Mouse (Mus musculus): ENCODE measurements around the gene Lrp5. TPM values are rescaled to one million over a fixed set of nuclear protein-coding genes. Genes with fewer than 3 reads are reported as not detected.
A peak's percentile ranks its signal among the peaks of the same experiment; 100 is the strongest.

Lrp5 gene
- polyA plus RNA-seq, 1 experiment from 2014 or later: 5.4 TPM

GRCm38 (mm10) chr19:3709013-3709787, 22.8 kb upstream of the Lrp5 start:
- Histone ChIP-seq H3K9me3 (no peaks in the 10 kb centered on the region), H3K27me3 (replicated peaks) (no peaks in the 10 kb centered on the region), H3K9ac (peak overlapping the region; percentile 82), H3K4me2 (replicated peaks) (peak overlapping the region; percentile 80), H3K4me3 (replicated peaks) (peak overlapping the region; percentile 76), H3K27ac (no peak overlapping the region), H3K36me3 (peaks cover under 1% of the 10 kb centered on the region; the same call in 1 of the 2 replicates), H3K4me1 (replicated peaks) (peaks cover 13% of the 10 kb centered on the region)
- WGBS: 22% methylated on average over 10 of the region's 10 CpGs
- no peak for ATAC-seq

DNA sequence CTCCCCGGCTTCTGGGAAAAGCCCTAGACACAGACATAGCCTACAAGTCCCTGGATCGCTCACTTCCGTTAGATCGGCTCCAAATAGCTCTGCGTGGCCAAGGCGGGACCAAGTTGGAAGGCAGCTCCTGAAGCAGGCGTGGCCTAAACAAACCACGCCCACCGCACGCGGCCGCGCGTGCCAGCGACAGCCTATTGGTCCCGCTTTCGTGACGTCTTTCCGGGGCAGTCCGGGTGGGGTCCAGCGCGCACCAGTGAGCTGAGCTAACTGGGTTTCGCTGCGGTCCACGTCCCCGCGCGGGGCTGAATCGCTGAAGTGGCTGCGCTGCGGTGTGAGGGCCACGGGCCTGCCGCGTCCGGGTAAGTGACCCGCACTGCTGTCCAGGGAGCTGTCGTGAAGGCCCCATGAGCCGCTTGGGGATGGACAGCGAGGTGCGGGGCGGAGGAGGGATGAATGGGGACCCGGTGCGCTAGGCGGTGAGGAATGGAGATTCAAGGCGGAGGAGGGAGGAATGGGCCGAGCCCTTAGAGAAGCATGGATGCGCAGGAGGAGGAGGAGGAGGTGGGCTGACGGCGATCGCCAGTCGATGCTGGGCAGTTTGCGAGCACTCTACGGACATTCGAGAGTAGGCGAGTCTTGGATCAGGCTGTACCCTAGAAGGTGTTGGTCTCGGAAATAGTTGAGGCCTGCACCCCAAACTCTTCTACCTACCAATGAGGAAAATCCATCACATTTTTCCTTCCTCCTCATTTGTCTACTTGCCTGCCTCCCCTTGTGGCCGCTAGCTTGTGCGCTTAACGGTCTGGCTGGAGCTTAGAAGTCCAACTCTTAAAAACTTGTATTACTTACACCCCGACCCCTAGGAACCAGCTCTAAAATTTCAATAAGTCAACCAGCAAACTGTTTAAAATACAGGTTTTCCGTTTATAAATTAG, 22.0 kb upstream of the Lrp5 start, which contains the start of gene 1810055G02Rik:
Gene 1810055G02Rik, plus strand, starts transcription at position 216 of the 935 bp plus-strand sequence.
- ATAC-seq: peak; percentile 98
- Histone ChIP-seq H3K27me3 (replicated peaks) (no peaks in the 10 kb centered on the region), H3K4me3 (replicated peaks) (peak within 1 kb of the TSS; percentile 76), H3K4me2 (replicated peaks) (peak within 1 kb of the TSS; percentile 80), H3K4me1 (replicated peaks) (peaks cover 13% of the 10 kb centered on the region), H3K27ac (peak within 1 kb of the TSS; percentile 92), H3K9me3 (no peaks in the 10 kb centered on the region), H3K36me3 (no peaks in the 10 kb centered on the region), H3K9ac (peak within 1 kb of the TSS; percentile 82)
- under 1% methylated on average over 61 of the region's 61 CpGs for WGBS

DNA sequence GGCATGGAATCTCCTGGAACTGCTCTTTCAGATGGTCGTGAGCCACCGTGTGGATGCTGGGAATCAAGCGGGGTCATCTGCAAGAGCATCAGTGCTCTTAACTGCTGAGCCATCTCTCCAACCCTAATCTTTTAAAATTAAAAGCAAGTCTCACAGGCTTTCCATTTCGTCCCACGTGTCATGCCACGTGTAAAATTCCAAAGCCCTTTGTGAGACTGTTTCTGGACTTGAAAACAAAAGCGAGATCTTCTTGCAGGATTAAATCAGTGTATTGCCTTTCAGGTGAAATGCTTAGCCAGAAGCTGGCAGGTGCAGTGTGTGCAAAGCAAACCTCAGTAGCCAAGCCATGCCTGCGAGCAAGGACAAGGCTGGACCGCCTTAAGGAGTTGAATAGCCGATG, 21.2 kb upstream of the Lrp5 start:
- H3K27me3 ChIP-seq (replicated peaks): no peaks in the 10 kb centered on the region
- peak overlapping the region; percentile 76 for H3K4me3 ChIP-seq (replicated peaks)
- 39% methylated on average over 10 of the region's 10 CpGs for WGBS

DNA sequence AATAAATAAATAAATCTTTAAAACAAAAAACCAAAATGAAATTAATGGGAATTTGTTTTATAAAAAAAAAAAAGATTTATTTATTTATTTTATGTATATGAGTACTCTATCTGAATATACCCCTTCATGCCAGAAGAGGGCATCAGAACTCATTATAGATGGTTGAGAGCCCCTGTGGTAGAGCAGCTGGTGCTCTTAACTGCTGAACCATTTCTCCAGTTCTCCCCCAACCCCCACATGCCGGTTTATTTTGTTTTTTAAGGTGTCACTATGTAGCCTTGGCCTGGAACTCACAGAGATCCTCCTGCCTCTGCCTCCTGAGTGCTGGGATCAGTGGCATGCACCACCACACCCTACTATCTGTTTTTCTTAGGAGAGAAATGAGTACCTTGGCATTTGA, 19.9 kb upstream of the Lrp5 start:
- H3K4me3 ChIP-seq (replicated peaks): no peak overlapping the region
- no peaks in the 10 kb centered on the region for H3K9me3 ChIP-seq
- no peak overlapping the region for H3K4me2 ChIP-seq (replicated peaks)
- ATAC-seq: no peak
- H3K36me3 ChIP-seq: no peaks in the 10 kb centered on the region
- no peak overlapping the region for H3K27ac ChIP-seq
- 59% methylated on average over 1 of the region's 1 CpGs for WGBS
- H3K9ac ChIP-seq: no peak overlapping the region
- H3K27me3 ChIP-seq (replicated peaks): no peaks in the 10 kb centered on the region
- H3K4me1 ChIP-seq (replicated peaks): peaks cover 13% of the 10 kb centered on the region

More for the DNA sequence above, 21.2 kb upstream of the Lrp5 start:
- H3K36me3 ChIP-seq: no peaks in the 10 kb centered on the region
- no peak for ATAC-seq
- H3K4me1 ChIP-seq (replicated peaks): peaks cover 13% of the 10 kb centered on the region
- peak overlapping the region; percentile 92 for H3K27ac ChIP-seq
- H3K9ac ChIP-seq: peak overlapping the region; percentile 82
- no peaks in the 10 kb centered on the region for H3K9me3 ChIP-seq
- H3K4me2 ChIP-seq (replicated peaks): peak overlapping the region; percentile 80

DNA sequence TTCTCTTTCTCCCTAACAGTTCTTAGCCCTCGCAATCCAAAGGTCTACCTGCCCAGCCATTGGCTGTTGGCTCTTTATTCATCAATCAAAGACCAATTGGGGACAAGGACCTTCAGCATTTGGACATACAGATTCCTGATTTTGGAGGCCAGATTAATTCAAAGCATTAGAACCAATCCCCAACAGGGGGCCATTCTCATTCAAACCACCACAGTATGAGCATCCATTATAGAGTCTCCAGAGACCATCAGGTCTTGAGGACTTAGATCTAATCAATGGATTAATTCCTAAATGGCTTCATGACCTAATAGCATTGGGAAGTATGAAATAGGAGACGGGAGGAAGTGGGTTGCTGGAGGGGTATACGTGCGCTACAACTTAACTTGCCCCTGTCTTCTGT, 16.1 kb upstream of the Lrp5 start:
- Histone ChIP-seq H3K4me3 (replicated peaks) (no peak overlapping the region), H3K9ac (no peak overlapping the region), H3K4me2 (replicated peaks) (no peak overlapping the region), H3K27ac (no peak overlapping the region), H3K4me1 (replicated peaks) (peaks cover 3% of the 10 kb centered on the region; the same call in 1 of the 2 replicates), H3K36me3 (no peaks in the 10 kb centered on the region), H3K9me3 (no peaks in the 10 kb centered on the region), H3K27me3 (replicated peaks) (no peaks in the 10 kb centered on the region)
- 88% methylated on average over 4 of the region's 4 CpGs for WGBS
- no peak for ATAC-seq

- 0 out of 2 replicates have a peak, but pooled peaks cover 2% of the 10 kb centered on the region for H3K4me1 ChIP-seq (replicated peaks)
- WGBS: 37% methylated on average over 6 of the region's 6 CpGs
- no peak overlapping the region for H3K27ac ChIP-seq
- H3K4me3 ChIP-seq (replicated peaks): no peak overlapping the region
- no peaks in the 10 kb centered on the region for H3K36me3 ChIP-seq
- ATAC-seq: peak; percentile 78
- no peaks in the 10 kb centered on the region for H3K9me3 ChIP-seq
- H3K4me2 ChIP-seq (replicated peaks): no peak overlapping the region
- no peak overlapping the region for H3K9ac ChIP-seq
- H3K27me3 ChIP-seq (replicated peaks): no peaks in the 10 kb centered on the region
These were observed 13.4 kb upstream of the Lrp5 start for GRCm38 (mm10) chr19:3699508-3700438.

DNA sequence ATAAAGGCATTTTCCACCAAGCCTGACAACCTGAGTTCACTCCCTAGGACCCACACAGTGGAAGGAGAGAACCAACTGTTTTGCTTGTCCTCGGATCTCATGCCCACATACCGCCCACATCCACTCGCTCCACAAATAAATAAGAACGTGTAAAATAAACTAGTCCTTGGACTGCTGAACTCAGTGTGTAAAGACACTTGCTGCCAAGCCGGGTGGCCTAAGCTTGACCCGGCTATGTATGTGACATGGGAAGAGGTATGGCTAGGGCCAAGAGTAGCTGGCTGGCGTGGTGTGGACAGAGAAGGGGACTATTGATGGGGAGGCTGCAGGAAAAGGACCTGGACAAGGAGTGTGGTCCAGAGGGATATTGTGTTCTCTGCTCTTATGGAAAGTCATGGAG, 11.7 kb upstream of the Lrp5 start:
- Histone ChIP-seq H3K4me3 (replicated peaks) (no peak overlapping the region), H3K27me3 (replicated peaks) (no peaks in the 10 kb centered on the region), H3K9me3 (no peaks in the 10 kb centered on the region), H3K4me1 (replicated peaks) (0 out of 2 replicates have a peak, but pooled peaks cover 2% of the 10 kb centered on the region), H3K36me3 (no peaks in the 10 kb centered on the region), H3K27ac (no peak overlapping the region), H3K4me2 (replicated peaks) (no peak overlapping the region), H3K9ac (no peak overlapping the region)
- no peak for ATAC-seq
- 78% methylated on average over 7 of the region's 7 CpGs for WGBS

GRCm38 (mm10) chr19:3695976-3696375, 9.6 kb upstream of the Lrp5 start:
- H3K4me3 ChIP-seq (replicated peaks): no peak overlapping the region
- no peaks in the 10 kb centered on the region for H3K36me3 ChIP-seq
- H3K9me3 ChIP-seq: no peaks in the 10 kb centered on the region
- H3K4me1 ChIP-seq (replicated peaks): 0 out of 2 replicates have a peak, but pooled peaks cover 2% of the 10 kb centered on the region
- no peaks in the 10 kb centered on the region for H3K27me3 ChIP-seq (replicated peaks)
- 86% methylated on average over 8 of the region's 8 CpGs for WGBS
- no peak overlapping the region for H3K9ac ChIP-seq
- no peak overlapping the region for H3K27ac ChIP-seq
- H3K4me2 ChIP-seq (replicated peaks): no peak overlapping the region
- ATAC-seq: no peak

GRCm38 (mm10) chr19:3695471-3695870, 9.1 kb upstream of the Lrp5 start:
- Histone ChIP-seq H3K9me3 (no peaks in the 10 kb centered on the region), H3K4me3 (replicated peaks) (no peak overlapping the region), H3K4me1 (replicated peaks) (0 out of 2 replicates have a peak, but pooled peaks cover 2% of the 10 kb centered on the region), H3K27me3 (replicated peaks) (no peaks in the 10 kb centered on the region), H3K9ac (no peak overlapping the region), H3K27ac (no peak overlapping the region), H3K4me2 (replicated peaks) (no peak overlapping the region), H3K36me3 (no peaks in the 10 kb centered on the region)
- ATAC-seq: no peak
- 85% methylated on average over 4 of the region's 4 CpGs for WGBS

GRCm38 (mm10) chr19:3695006-3695405, 8.6 kb upstream of the Lrp5 start:
- Histone ChIP-seq H3K27ac (no peak overlapping the region), H3K27me3 (replicated peaks) (no peaks in the 10 kb centered on the region), H3K4me3 (replicated peaks) (no peak overlapping the region), H3K9me3 (no peaks in the 10 kb centered on the region), H3K36me3 (no peaks in the 10 kb centered on the region), H3K4me2 (replicated peaks) (no peak overlapping the region), H3K4me1 (replicated peaks) (0 out of 2 replicates have a peak, but pooled peaks cover under 1% of the 10 kb centered on the region), H3K9ac (no peak overlapping the region)
- no peak for ATAC-seq
- WGBS: 81% methylated on average over 3 of the region's 3 CpGs

- Histone ChIP-seq H3K9ac (no peak overlapping the region), H3K9me3 (no peaks in the 10 kb centered on the region), H3K4me2 (replicated peaks) (no peak overlapping the region), H3K27me3 (replicated peaks) (no peaks in the 10 kb centered on the region), H3K27ac (no peak overlapping the region), H3K4me3 (replicated peaks) (no peak overlapping the region), H3K36me3 (no peaks in the 10 kb centered on the region), H3K4me1 (replicated peaks) (no peaks in the 10 kb centered on the region)
- 67% methylated on average over 2 of the region's 2 CpGs for WGBS
- no peak for ATAC-seq
These were observed 8.1 kb upstream of the Lrp5 start for GRCm38 (mm10) chr19:3694476-3694875.

Data from intestine, embryonic 15.5 days (tissue).